Mouse (Mus musculus): ENCODE results near the gene Adarb2.

DNA sequence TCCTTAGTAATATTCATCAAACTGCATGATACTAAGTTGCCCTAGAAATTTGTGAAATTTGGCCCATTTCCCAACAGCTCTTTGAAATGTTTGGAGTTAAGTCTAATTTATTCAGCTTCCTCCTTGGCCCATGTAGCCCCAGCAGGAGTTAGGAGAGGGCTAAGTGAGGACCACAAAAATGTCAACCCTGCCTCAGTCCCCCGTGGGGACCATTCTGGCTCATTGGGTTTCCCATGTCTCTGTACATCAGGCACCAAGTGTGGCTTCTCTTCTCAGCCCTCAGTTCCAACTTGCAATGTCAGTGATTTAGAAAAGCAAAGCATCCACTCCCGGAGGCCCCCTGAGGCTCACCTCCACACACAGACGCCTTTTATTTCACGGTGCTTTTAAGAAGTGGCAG, 502.6 kb downstream of the Adarb2 start:
- no peak for TF ChIP-seq POLR2A (IDR thresholded peaks at IDR 0.05; ENCODE audit: extremely low read depth, insufficient read depth, low read length)
- no peak for TF ChIP-seq CTCF (IDR thresholded peaks at IDR 0.05; ENCODE audit: low read depth, low read length)
